Mouse (Mus musculus): ENCODE measurements at regions not wholly inside any gene's neighbourhood (a gene's known extent, or its start where the extent isn't known, plus 50 kb on each side); places are given as distances from the start of the nearest gene placed in this dataset. TPM values are rescaled to one million over a fixed set of nuclear protein-coding genes. Genes with fewer than 3 reads are reported as not detected.

DNA sequence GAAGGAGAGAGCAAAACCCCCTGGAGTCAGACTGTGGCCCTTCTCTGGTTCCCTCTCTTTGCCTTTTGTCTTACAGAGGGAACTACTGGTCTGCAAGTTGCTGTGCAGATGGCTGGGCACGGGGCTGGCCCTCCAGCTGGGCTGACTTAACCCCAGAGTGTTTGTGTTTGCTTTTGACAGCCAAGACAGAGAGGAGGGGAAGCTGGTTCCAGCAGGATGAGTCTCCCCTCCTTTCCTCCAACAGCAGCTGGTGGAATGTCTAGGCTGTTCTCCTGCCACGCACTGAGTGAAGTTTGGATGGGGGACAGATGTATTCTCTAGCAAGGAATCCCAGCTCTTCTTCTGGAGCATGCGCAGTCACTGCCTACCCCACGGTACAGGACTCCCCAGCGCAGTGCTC is 56.5 kb upstream of the Zfhx3 start:
- Histone ChIP-seq H3K4me3 (ENCODE audit: low read depth, low read length) (no peak overlapping the region), H3K4me1 (ENCODE audit: control insufficient read depth, insufficient read depth, low read length) (peaks cover 10% of the 10 kb centered on the region), H3K36me3 (ENCODE audit: control insufficient read depth, insufficient read depth, low read length) (no peaks in the 10 kb centered on the region), H3K27me3 (ENCODE audit: control insufficient read depth, insufficient read depth, low read depth, low read length) (no peaks in the 10 kb centered on the region), H3K27ac (ENCODE audit: low read length) (no peak overlapping the region), H3K9me3 (replicated peaks; ENCODE audit: control insufficient read depth, low read length, poor library complexity, severe bottlenecking) (no peaks in the 10 kb centered on the region), H3K9ac (ENCODE audit: low read depth, low read length) (no peak overlapping the region), H3K4me2 (ENCODE audit: low read length) (no peak overlapping the region)
- WGBS = 70% methylated on average over 5 of the region's 5 CpGs
- no peak for ATAC-seq

DNA sequence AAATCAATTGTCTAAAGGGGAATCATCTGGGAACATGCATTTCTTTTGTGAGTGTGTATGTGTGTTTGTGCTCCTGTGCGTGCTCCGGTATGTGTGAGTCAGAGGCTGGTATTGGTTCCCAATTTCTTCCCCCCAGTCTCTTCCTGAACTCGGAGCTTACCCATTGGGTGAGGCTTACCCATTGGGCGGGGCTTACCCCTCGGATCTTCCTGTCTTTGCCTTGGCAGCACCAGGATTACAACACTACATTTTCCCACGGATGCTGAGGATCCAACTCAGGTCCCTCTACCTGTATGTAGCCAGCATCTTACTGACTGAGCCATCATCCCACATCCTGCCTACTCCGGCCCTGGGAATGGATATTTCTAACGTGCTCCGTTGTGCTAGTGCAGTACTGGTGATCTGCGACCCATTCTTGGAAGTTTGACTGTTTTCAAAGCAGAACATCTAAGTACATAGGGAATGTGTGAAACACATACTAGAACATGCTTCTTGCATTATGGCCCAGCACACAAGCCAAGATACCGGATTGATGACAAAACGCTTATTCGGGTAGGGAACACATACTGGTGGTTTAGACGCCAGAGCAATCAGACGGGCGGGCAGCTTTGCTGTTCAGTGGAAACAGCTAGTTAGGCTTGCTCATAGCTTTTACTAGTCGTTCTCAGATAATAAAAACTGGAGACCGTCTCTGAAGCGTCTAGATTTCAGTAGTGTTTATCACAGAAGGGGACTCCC is 55.8 kb upstream of the Zfhx3 start:
- Histone ChIP-seq H3K4me2 (ENCODE audit: low read length) (no peak overlapping the region), H3K4me1 (ENCODE audit: control insufficient read depth, insufficient read depth, low read length) (peaks cover 10% of the 10 kb centered on the region)

DNA sequence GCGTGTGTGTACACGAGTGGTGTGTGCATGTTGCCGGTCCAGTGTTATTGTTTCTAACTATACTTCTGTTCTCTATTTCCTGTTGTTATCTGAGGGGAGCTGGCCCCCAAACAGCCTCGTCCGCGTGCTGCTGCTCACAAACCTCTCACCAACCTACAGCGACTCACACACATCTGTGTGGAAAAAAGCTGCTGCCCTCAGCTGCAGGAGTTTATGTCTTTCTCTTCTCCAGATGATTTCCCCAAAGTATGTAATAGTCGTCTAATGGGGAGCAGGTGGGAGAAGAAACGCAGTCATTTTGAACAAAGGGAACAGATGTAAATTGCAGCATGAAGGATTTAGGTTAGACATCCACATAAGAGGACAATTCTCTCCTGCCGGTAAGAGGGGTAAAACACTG is 55.1 kb upstream of the Zfhx3 start:
- no peaks in the 10 kb centered on the region for H3K36me3 ChIP-seq (ENCODE audit: control insufficient read depth, insufficient read depth, low read length)
- ATAC-seq = no peak
- WGBS = 48% methylated on average over 10 of the region's 10 CpGs
- no peak overlapping the region for H3K4me3 ChIP-seq (ENCODE audit: low read depth, low read length)
- H3K27ac ChIP-seq (ENCODE audit: low read length) = no peak overlapping the region
- peaks cover 7% of the 10 kb centered on the region for H3K4me1 ChIP-seq (ENCODE audit: control insufficient read depth, insufficient read depth, low read length)
- no peaks in the 10 kb centered on the region for H3K9me3 ChIP-seq (replicated peaks; ENCODE audit: control insufficient read depth, low read length, poor library complexity, severe bottlenecking)
- H3K27me3 ChIP-seq (ENCODE audit: control insufficient read depth, insufficient read depth, low read depth, low read length) = no peaks in the 10 kb centered on the region
- H3K4me2 ChIP-seq (ENCODE audit: low read length) = no peak overlapping the region
- H3K9ac ChIP-seq (ENCODE audit: low read depth, low read length) = no peak overlapping the region

More for the DNA sequence above, 55.8 kb upstream of the Zfhx3 start:
- no peak for ATAC-seq
- Histone ChIP-seq H3K27ac (ENCODE audit: low read length) (no peak overlapping the region), H3K36me3 (ENCODE audit: control insufficient read depth, insufficient read depth, low read length) (no peaks in the 10 kb centered on the region), H3K9me3 (replicated peaks; ENCODE audit: control insufficient read depth, low read length, poor library complexity, severe bottlenecking) (no peaks in the 10 kb centered on the region), H3K9ac (ENCODE audit: low read depth, low read length) (no peak overlapping the region), H3K4me3 (ENCODE audit: low read depth, low read length) (no peak overlapping the region), H3K27me3 (ENCODE audit: control insufficient read depth, insufficient read depth, low read depth, low read length) (no peaks in the 10 kb centered on the region)
- WGBS = 83% methylated on average over 19 of the region's 19 CpGs

DNA sequence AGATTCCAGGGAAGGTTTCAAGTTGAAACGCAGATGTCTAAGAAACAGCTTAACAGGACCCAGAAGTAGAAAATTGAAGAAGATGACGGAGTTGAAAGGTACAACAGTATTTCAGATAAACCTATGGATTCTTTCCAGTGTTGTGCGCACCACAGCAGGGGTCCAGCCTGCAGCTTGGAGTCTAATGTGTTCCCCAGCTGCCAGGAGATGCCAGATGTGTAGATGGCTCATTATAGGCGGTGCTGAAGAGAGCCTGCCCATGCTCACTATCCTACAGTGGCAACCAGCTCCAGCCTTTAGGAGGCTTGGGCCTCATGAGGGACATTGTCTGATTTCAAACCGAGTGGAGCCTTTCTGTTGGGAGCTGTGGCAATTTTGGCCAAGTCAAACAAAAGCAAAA is 51.5 kb upstream of the Zfhx3 start:
- H3K9ac ChIP-seq (ENCODE audit: low read depth, low read length) = no peak overlapping the region
- no peaks in the 10 kb centered on the region for H3K36me3 ChIP-seq (ENCODE audit: control insufficient read depth, insufficient read depth, low read length)
- H3K27ac ChIP-seq (ENCODE audit: low read length) = no peak overlapping the region
- no peaks in the 10 kb centered on the region for H3K9me3 ChIP-seq (replicated peaks; ENCODE audit: control insufficient read depth, low read length, poor library complexity, severe bottlenecking)
- H3K27me3 ChIP-seq (ENCODE audit: control insufficient read depth, insufficient read depth, low read depth, low read length) = no peaks in the 10 kb centered on the region
- 84% methylated on average over 5 of the region's 5 CpGs for WGBS
- H3K4me1 ChIP-seq (ENCODE audit: control insufficient read depth, insufficient read depth, low read length) = no peaks in the 10 kb centered on the region
- no peak overlapping the region for H3K4me3 ChIP-seq (ENCODE audit: low read depth, low read length)
- H3K4me2 ChIP-seq (ENCODE audit: low read length) = no peak overlapping the region
- no peak for ATAC-seq

Small RNA genes lying in the stretch of these regions (microRNA-seq; reads per million reads assigned to microRNA genes)
- not detected for gene Gm22825
- gene Gm23646 = not detected

Measured in midbrain, embryonic 16.5 days (tissue).